Mouse (Mus musculus) brain, embryonic 14.5 days (tissue): ENCODE data around the gene Mup19.
"Not testable (repeated sequence)": the region's sequence is repeated elsewhere in the genome, so short reads cannot be mapped to it uniquely, and the experiment has no call there.

Experiments
- CTCF ChIP-seq: fragments of 200-500 bp; IDR thresholded peaks from 2 replicates; pipeline ENCODE4 v1.5.1; 2012; ENCODE audit warnings: inconsistent platforms, mild to moderate bottlenecking, moderate library complexity, borderline replicate concordance; ENCODE audit not compliant: insufficient read depth, insufficient read length; ENCODE audit errors: extremely low read depth
- POLR2A ChIP-seq: fragments of 200-500 bp; IDR thresholded peaks from 2 replicates; pipeline ENCODE4 v1.6.1; 2012; ENCODE audit warnings: mild to moderate bottlenecking, inconsistent platforms, borderline replicate concordance; ENCODE audit not compliant: poor library complexity, insufficient read depth, insufficient read length, severe bottlenecking; ENCODE audit errors: extremely low read depth

DNA sequence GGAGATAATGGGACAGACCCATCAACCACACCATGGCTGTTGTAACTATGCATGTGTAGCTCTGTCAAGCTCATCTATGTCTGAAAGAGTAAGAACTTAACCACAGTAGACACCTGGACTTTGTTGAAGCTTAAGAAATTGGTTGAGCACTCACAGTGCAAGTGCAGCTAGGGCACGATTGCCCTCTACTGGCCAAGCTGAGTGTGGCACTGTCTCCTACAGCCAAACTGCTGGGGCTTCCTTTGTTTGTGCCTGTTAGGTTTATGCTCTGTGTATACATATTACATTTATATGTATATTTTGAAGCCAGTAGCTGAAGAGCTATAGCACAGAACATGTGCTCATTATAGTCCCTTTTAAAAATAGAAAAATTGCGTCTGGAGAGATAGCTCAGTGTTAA, 29.1 kb upstream of the Mup19 start:
- peak; percentile 70 for TF ChIP-seq CTCF
- not testable (repeated sequence) for TF ChIP-seq POLR2A
